Mouse (Mus musculus): ENCODE data around the gene Bri3bp.

DNA sequence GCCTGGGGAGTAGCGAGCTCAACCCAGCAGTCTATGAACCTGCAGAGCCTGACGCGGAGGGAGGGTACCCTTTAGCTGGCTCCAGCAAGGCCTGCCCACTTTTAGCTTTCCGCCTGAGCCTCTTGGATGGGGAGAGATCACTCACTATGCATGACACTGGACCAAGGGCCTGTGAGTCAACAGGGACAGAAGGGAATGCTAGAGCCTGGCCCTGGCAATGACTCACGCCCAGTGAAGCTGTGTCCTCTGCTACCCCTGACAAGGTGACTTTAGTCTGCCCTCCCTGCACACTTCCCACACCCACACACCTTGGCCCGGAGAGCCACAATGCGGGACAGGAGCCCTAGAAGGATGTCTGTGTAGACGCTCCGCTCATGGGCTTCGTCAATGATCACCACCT is 15.0 kb upstream of the Bri3bp start:
- no peak for TF ChIP-seq CTCF (conservative IDR thresholded peaks at IDR 0.05; ENCODE audit: low read length)
- TF ChIP-seq NANOG (IDR thresholded peaks at IDR 0.05; ENCODE audit: borderline replicate concordance, low read length), result no peak
